Mouse (Mus musculus) kidney, embryonic 16.5 days (tissue): ENCODE measurements around the gene Mcpt2. TPM values are rescaled to one million over a fixed set of nuclear protein-coding genes. Genes with fewer than 3 reads are reported as not detected.
"Not testable (repeated sequence)": the region's sequence is repeated elsewhere in the genome, so short reads cannot be mapped to it uniquely, and the experiment has no call there.

Experiments used
- ATAC-seq: fragments of 200-750 bp; cut with Nextera tagmentation; 2 replicates; pipeline ENCODE4 v1.8.0; 2017; ENCODE audit warnings: moderate TSS enrichment; ENCODE audit not compliant: low FRiP score, low TSS enrichment
- H3K27ac ChIP-seq: fragments of 300-500 bp; sonication (generic); 2 replicates; pipeline ENCODE4 v1.5.1; 2014; ENCODE audit warnings: low read length
- H3K27me3 ChIP-seq: fragments of 300-500 bp; sonication (generic); 2 replicates; pipeline ENCODE4 v1.6.1; 2014; ENCODE audit warnings: low read length, control low read depth, mixed read lengths; ENCODE audit not compliant: insufficient read depth
- H3K36me3 ChIP-seq: fragments of 300-500 bp; sonication (generic); 2 replicates; pipeline ENCODE4 v1.6.1; 2014; ENCODE audit warnings: low read length, control low read depth, mixed read lengths; ENCODE audit not compliant: insufficient read depth
- H3K4me1 ChIP-seq: fragments of 300-500 bp; sonication (generic); 2 replicates; pipeline ENCODE4 v1.6.1; 2014; ENCODE audit warnings: low read length, control low read depth, mixed read lengths; ENCODE audit not compliant: insufficient read depth
- H3K4me2 ChIP-seq: fragments of 300-500 bp; sonication (generic); replicated peaks from 2 replicates; pipeline ENCODE4 v1.6.1; 2014; ENCODE audit warnings: low read depth, low read length
- H3K4me3 ChIP-seq: fragments of 300-500 bp; sonication (generic); 2 replicates; pipeline ENCODE4 v1.5.1; 2014; ENCODE audit warnings: mild to moderate bottlenecking, low read length
- H3K9ac ChIP-seq: fragments of 300-500 bp; sonication (generic); replicated peaks from 2 replicates; pipeline ENCODE4 v1.6.1; 2014; ENCODE audit warnings: low read length
- H3K9me3 ChIP-seq: fragments of 300-500 bp; sonication (generic); 2 replicates; pipeline ENCODE4 v1.6.1; 2016; ENCODE audit warnings: low read length, control low read depth
- WGBS: fragments of 180-500 bp; shearing (Covaris S2); extraction: QIAGEN DNeasy Blood & Tissue Kit; methylation state at CpG from one replicate; pipeline ENCODE4 v1.1.7; 2014; 5-methylcytosine and 5-hydroxymethylcytosine counted together
- microRNA-seq: library from miRNA; unstranded; fragments of <30 nt; microRNA quantifications from one replicate; pipeline ENCODE4, GENCODE M21; 2016
- polyA plus RNA-seq: library from polyadenylated mRNA; unstranded; fragments of >200 nt; fragmentation: Nextera tagmentation; extraction: Ambion mirVana; gene quantifications from 2 replicates; pipeline ENCODE4 v1.2.1, GENCODE M21; 2015

Mcpt2 gene
- polyA plus RNA-seq, 1 experiment from 2014 or later, result 0.15 TPM

DNA sequence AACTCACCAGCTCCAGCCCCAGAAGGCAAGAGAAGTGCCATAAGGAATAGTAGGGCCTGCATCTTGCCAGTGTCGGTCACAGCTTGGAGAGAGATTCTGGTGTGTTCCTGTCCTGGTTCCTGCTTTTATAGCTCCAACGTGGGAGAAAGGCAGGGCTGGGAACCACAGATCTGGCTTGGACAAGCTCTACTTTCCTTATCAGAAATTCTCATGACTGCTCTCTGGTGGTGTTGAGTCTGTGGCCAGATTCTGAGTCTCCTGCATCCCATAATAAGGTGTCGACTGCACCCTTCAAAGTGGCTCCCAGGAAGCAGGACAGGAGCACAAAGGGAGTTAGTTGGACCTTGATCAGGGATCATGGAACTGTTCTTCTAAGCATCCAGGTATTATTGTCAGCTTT lies 20.4 kb downstream of the Mcpt2 start, which contains the start of gene Mcpt4:
Gene Mcpt4, minus strand, starts transcription at position 101 of the 400 bp plus-strand sequence.
- H3K4me2 ChIP-seq, H3K27ac ChIP-seq, H3K36me3 ChIP-seq, H3K27me3 ChIP-seq, H3K4me1 ChIP-seq, H3K9me3 ChIP-seq, ATAC-seq, H3K4me3 ChIP-seq, H3K9ac ChIP-seq: not testable (repeated sequence)
- 68% methylated on average over 3 of the region's 3 CpGs for WGBS

- Histone ChIP-seq H3K4me3 (no peak overlapping the region), H3K4me2 (no peak overlapping the region), H3K27ac (no peak overlapping the region), H3K9me3 (no peaks in the 10 kb centered on the region), H3K27me3 (no peaks in the 10 kb centered on the region), H3K4me1 (no peaks in the 10 kb centered on the region), H3K36me3 (no peaks in the 10 kb centered on the region), H3K9ac (no peak overlapping the region)
- 89% methylated on average over 4 of the region's 4 CpGs for WGBS
- ATAC-seq, result no peak
These were observed 40.2 kb downstream of the Mcpt2 start for GRCm38 (mm10) chr14:56082016-56082415.

DNA sequence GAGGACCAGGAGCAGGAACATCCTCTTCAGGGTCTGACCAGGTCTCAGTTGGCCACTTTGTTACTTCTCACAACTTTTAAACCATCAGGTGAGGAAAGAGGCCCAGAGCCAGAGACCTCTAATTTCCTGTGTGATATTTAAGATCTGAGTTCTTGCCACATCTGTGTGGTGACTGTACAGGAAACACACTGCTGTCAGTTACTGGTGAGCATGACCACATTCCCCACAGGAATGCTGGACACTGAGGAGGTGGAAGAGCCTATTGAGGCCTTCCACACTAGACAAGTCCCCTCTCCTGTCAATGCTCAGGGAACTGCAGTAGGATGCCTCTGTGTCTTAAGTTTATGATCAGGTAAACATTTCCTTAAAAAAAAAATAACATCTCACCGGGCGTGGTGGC lies 43.3 kb downstream of the Mcpt2 start, which contains the start of gene Mcpt8:
Gene Mcpt8, minus strand, starts transcription at position 107 of the 400 bp plus-strand sequence.
- H3K27ac ChIP-seq, result no peak within 1 kb of the TSS
- WGBS, result 95% methylated on average over 2 of the region's 2 CpGs
- no peaks in the 10 kb centered on the region for H3K4me1 ChIP-seq
- H3K36me3 ChIP-seq, result no peaks in the 10 kb centered on the region
- H3K4me3 ChIP-seq, result no peak within 1 kb of the TSS
- no peaks in the 10 kb centered on the region for H3K27me3 ChIP-seq
- no peak within 1 kb of the TSS for H3K4me2 ChIP-seq
- H3K9ac ChIP-seq, result no peak within 1 kb of the TSS
- H3K9me3 ChIP-seq, result no peaks in the 10 kb centered on the region
- ATAC-seq, result no peak

- H3K9ac ChIP-seq, result no peak overlapping the region
- 73% methylated on average over 3 of the region's 3 CpGs for WGBS
- H3K36me3 ChIP-seq, result no peaks in the 10 kb centered on the region
- no peak overlapping the region for H3K27ac ChIP-seq
- H3K4me1 ChIP-seq, result no peaks in the 10 kb centered on the region
- H3K4me2 ChIP-seq, result no peak overlapping the region
- ATAC-seq, result no peak
- H3K27me3 ChIP-seq, result no peaks in the 10 kb centered on the region
- H3K4me3 ChIP-seq, result no peak overlapping the region
- no peaks in the 10 kb centered on the region for H3K9me3 ChIP-seq
These were observed 44.9 kb downstream of the Mcpt2 start for GRCm38 (mm10) chr14:56086711-56087110.

DNA sequence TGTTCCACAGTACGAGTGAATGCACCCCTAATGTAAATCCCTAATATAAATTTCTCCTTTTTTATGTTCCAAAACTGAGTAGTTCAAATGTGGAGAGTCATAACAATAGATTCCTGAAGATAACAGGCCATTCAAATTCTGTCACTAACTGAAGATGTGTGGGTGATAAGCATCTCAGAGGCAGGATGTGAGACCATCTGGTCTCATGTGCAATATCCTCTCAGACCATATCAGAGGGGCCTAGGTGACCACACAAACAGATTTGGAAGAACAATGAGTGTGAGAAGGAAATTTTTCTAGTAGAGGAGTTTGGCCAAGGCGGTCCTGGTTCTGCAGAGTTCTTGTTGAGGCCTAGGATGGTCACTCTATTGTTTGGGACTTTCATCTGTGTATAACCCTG lies 51.5 kb downstream of the Mcpt2 start:
- Histone ChIP-seq H3K36me3 (no peaks in the 10 kb centered on the region), H3K9ac (no peak overlapping the region), H3K4me2 (no peak overlapping the region), H3K4me3 (no peak overlapping the region), H3K27ac (no peak overlapping the region), H3K4me1 (no peaks in the 10 kb centered on the region), H3K9me3 (no peaks in the 10 kb centered on the region), H3K27me3 (no peaks in the 10 kb centered on the region)
- ATAC-seq, result no peak
- WGBS, result 69% methylated on average over 2 of the region's 2 CpGs

Small RNA genes lying within 50 kb of the gene (microRNA-seq; reads per million reads assigned to microRNA genes)
- gene Mir6949, result not detected

Other genes with a start within 250 kb of the Mcpt2 start
- gene Nfatc4, start 218.9 kb upstream of the Mcpt2 start, polyA plus RNA-seq, result 38.2 and 38.7 TPM in 2 replicates
- gene Nynrin, start 188.0 kb upstream of the Mcpt2 start, polyA plus RNA-seq, result 22.5 and 25.1 TPM in 2 replicates
- gene Cbln3, start 157.6 kb upstream of the Mcpt2 start, polyA plus RNA-seq, result 0.42 and 0.74 TPM in 2 replicates
- 18.7 and 19.3 TPM in 2 replicates for gene Khnyn, start 157.1 kb upstream of the Mcpt2 start, polyA plus RNA-seq
- 71.1 and 75.8 TPM in 2 replicates for gene Sdr39u1, start 141.7 kb upstream of the Mcpt2 start, polyA plus RNA-seq
- gene Cma1, start 97.4 kb upstream of the Mcpt2 start, polyA plus RNA-seq, result 2.0 and 2.3 TPM in 2 replicates
- not detected in 2 replicates for gene Cma2, start 91.1 kb upstream of the Mcpt2 start, polyA plus RNA-seq
- gene Mcpt1, start 24.1 kb upstream of the Mcpt2 start, polyA plus RNA-seq, result not detected in 2 replicates
- gene Mcpt9, start 11.5 kb upstream of the Mcpt2 start, polyA plus RNA-seq, result not detected in 2 replicates
- not detected in 2 replicates for gene Mcpt4, start 20.3 kb downstream of the Mcpt2 start, polyA plus RNA-seq
- 0.22 and 0.52 TPM in 2 replicates for gene Mcpt8, start 43.2 kb downstream of the Mcpt2 start, polyA plus RNA-seq
- gene Ctsg, start 60.5 kb downstream of the Mcpt2 start, polyA plus RNA-seq, result not detected in 2 replicates
- not detected in 2 replicates for gene Gzme, start 78.6 kb downstream of the Mcpt2 start, polyA plus RNA-seq
- gene Gzmd, start 90.6 kb downstream of the Mcpt2 start, polyA plus RNA-seq, result not detected in 2 replicates
- not detected in 2 replicates for gene Gzmg, start 117.5 kb downstream of the Mcpt2 start, polyA plus RNA-seq
- not detected in 2 replicates for gene Gzmn, start 132.6 kb downstream of the Mcpt2 start, polyA plus RNA-seq
- not detected in 2 replicates for gene Gzmf, start 169.4 kb downstream of the Mcpt2 start, polyA plus RNA-seq
- gene Gzmc, start 192.6 kb downstream of the Mcpt2 start, polyA plus RNA-seq, result not detected in 2 replicates
- 0.11 TPM in 1 of 2 replicates, not detected in the other for gene Gzmb, start 220.2 kb downstream of the Mcpt2 start, polyA plus RNA-seq